Comparison of ENCODE assay signal across 14 mouse cellular contexts in genomic region chr7:118806631-118807411, GRCm38 (mm10). TPM values are rescaled to one million over a fixed set of nuclear protein-coding genes. Genes with fewer than 3 reads are reported as not detected.
DNase-seq lines count a peak whose midpoint lies in the region; ATAC-seq and TF ChIP-seq lines count a peak whose summit lies in the region.
"Had no signal": no experiment of that assay in that cellular context is flagged by ENCODE, and none has a peak within 500 bp of the region (broad histone marks: within the 10 kb centered on the region; RNA-seq: fewer than 3 reads in every experiment).

No protein-coding gene starts in this region.

- WGBS in kidney, postnatal 0 days: 67% methylated on average over 16 of the region's 16 CpGs
- WGBS in forebrain, postnatal 0 days: 46% methylated on average over 16 of the region's 16 CpGs
- WGBS in intestine, embryonic 16.5 days: 55% methylated on average over 16 of the region's 16 CpGs

- ATAC-seq in kidney, postnatal 0 days (replicated peaks; ENCODE audit: low FRiP score, low read depth): no peak
- ATAC-seq in forebrain, postnatal 0 days: peak; percentile 56
- no peak for ATAC-seq in intestine, embryonic 16.5 days
- ATAC-seq in inflammation-experienced regulatory T-cells, adult 6 months: no peak

- no peaks in the 10 kb centered on the region for H3K4me1 ChIP-seq in kidney, postnatal 0 days (replicated peaks; ENCODE audit: insufficient read depth, low read length)
- no peaks in the 10 kb centered on the region for H3K4me1 ChIP-seq in forebrain, postnatal 0 days (ENCODE audit: insufficient read depth)
- no peaks in the 10 kb centered on the region; the same call in 1 of the 2 replicates for H3K4me1 ChIP-seq in intestine, embryonic 16.5 days (ENCODE audit: control insufficient read depth, insufficient read depth, low read length)
- H3K4me1 ChIP-seq: hindbrain, embryonic 15.5 days; limb, embryonic 15.5 days had no signal

- DNase-seq in embryo, embryonic 10.5 days (ENCODE audit: low spot score): peak; percentile 10
- no peak for DNase-seq in embryo, embryonic 9.5 days (ENCODE audit: extremely low spot score)
- DNase-seq in kidney, postnatal 0 days (ENCODE audit: low spot score): no peak
- DNase-seq in kidney, adult 11 months: no peak
- DNase-seq in forebrain, postnatal 0 days: peak; percentile 33
- no peak for DNase-seq in adrenal gland, postnatal 4 days (ENCODE audit: low spot score in 2 of 2)
- DNase-seq: adrenal gland, adult 8-10 months; cerebellum, postnatal 10 days had no signal

- H3K36me3 ChIP-seq in kidney, postnatal 0 days (ENCODE audit: insufficient read depth, low read length): peaks cover 10% of the 10 kb centered on the region; the same call in 1 of the 2 replicates
- H3K36me3 ChIP-seq in forebrain, postnatal 0 days (ENCODE audit: insufficient read depth): peaks cover 64% of the 10 kb centered on the region
- peaks cover 3% of the 10 kb centered on the region; the same call in 1 of the 2 replicates for H3K36me3 ChIP-seq in intestine, embryonic 16.5 days (ENCODE audit: control insufficient read depth, insufficient read depth, low read length)

- TF ChIP-seq CTCF in kidney, postnatal 0 days (IDR thresholded peaks at IDR 0.05; ENCODE audit: low read depth): no peak
- TF ChIP-seq CTCF in forebrain, postnatal 0 days (IDR thresholded peaks at IDR 0.05; ENCODE audit: low read depth): no peak

- H3K9ac ChIP-seq in kidney, postnatal 0 days (ENCODE audit: low read depth, low read length): no peak overlapping the region
- no peak overlapping the region for H3K9ac ChIP-seq in forebrain, postnatal 0 days
- H3K9ac ChIP-seq in intestine, embryonic 16.5 days (ENCODE audit: low read depth, low read length): no peak overlapping the region
- H3K9ac ChIP-seq: hindbrain, embryonic 15.5 days; limb, embryonic 15.5 days had no signal

- H3K4me3 ChIP-seq in kidney, postnatal 0 days (replicated peaks; ENCODE audit: low read depth, low read length): no peak overlapping the region
- no peak overlapping the region for H3K4me3 ChIP-seq in forebrain, postnatal 0 days (ENCODE audit: low read depth, low read length)
- no peak overlapping the region for H3K4me3 ChIP-seq in intestine, embryonic 16.5 days (ENCODE audit: low read length)
- H3K4me3 ChIP-seq: erythroblast, embryonic 14.5 days; hindbrain, embryonic 15.5 days; limb, embryonic 15.5 days had no signal

- 0 out of 2 replicates have a peak overlapping the region, but pooled peaks have one; percentile 2 for H3K27ac ChIP-seq in kidney, postnatal 0 days
- H3K27ac ChIP-seq in forebrain, postnatal 0 days (ENCODE audit: low read depth, low read length): peak overlapping the region; percentile 42
- peak overlapping the region; percentile 28 for H3K27ac ChIP-seq in intestine, embryonic 16.5 days (ENCODE audit: low read length)
- H3K27ac ChIP-seq: limb, embryonic 15.5 days had no signal

- H3K4me2 ChIP-seq in kidney, postnatal 0 days (ENCODE audit: low read length): no peak overlapping the region
- H3K4me2 ChIP-seq in forebrain, postnatal 0 days (ENCODE audit: low read depth): no peak overlapping the region
- no peak overlapping the region for H3K4me2 ChIP-seq in intestine, embryonic 16.5 days (ENCODE audit: low read depth, low read length)
- H3K4me2 ChIP-seq: hindbrain, embryonic 15.5 days; limb, embryonic 15.5 days had no signal

- H3K9me3 ChIP-seq in kidney, postnatal 0 days (replicated peaks; ENCODE audit: low read length): no peaks in the 10 kb centered on the region
- H3K9me3 ChIP-seq in forebrain, postnatal 0 days (ENCODE audit: low read length): no peaks in the 10 kb centered on the region
- H3K9me3 ChIP-seq in intestine, embryonic 16.5 days (ENCODE audit: control insufficient read depth, low read length): no peaks in the 10 kb centered on the region
- H3K9me3 ChIP-seq: G1E; hindbrain, embryonic 15.5 days; limb, embryonic 15.5 days had no signal

- no peaks in the 10 kb centered on the region for H3K27me3 ChIP-seq in kidney, postnatal 0 days (ENCODE audit: insufficient read depth, low read length)
- H3K27me3 ChIP-seq in forebrain, postnatal 0 days (ENCODE audit: insufficient read depth, low read length): no peaks in the 10 kb centered on the region
- no peaks in the 10 kb centered on the region for H3K27me3 ChIP-seq in intestine, embryonic 16.5 days (replicated peaks; ENCODE audit: control insufficient read depth, insufficient read depth, low read length)
- H3K27me3 ChIP-seq: hindbrain, embryonic 15.5 days; limb, embryonic 15.5 days had no signal

RNA-seq across cellular contexts. Expression of gene Iqck, which starts 48.7 kb away (rescaled TPM):
- 2.5 and 2.9 TPM in 2 replicates for polyA plus RNA-seq in kidney, postnatal 0 days (2015; fragmentation: Nextera tagmentation; extraction: Ambion mirVana)
- total RNA-seq in forebrain, postnatal 0 days (2014; rRNA removed): 7.1 and 7.2 TPM in 2 replicates
- 4.6 and 6.2 TPM in 2 replicates for polyA plus RNA-seq in forebrain, postnatal 0 days (2015; fragmentation: Nextera tagmentation; extraction: Ambion mirVana)
- polyA plus RNA-seq in intestine, embryonic 16.5 days (2015; fragmentation: Nextera tagmentation; extraction: Ambion mirVana): 1.5 and 1.7 TPM in 2 replicates
- total RNA-seq in adrenal gland, postnatal 4 days (2021): 10 to 100 TPM; 17.3 to 18.2 TPM
- under 1 TPM in 1 of 3 experiments, not detected in 2; 0.55 TPM for polyA plus RNA-seq in inflammation-experienced regulatory T-cells, adult 6 months (2017; shearing (Covaris generic))

RNA-seq across cellular contexts. Expression of gene Knop1, which starts 49.2 kb away (rescaled TPM):
- polyA plus RNA-seq in kidney, postnatal 0 days (2015; fragmentation: Nextera tagmentation; extraction: Ambion mirVana): 101 TPM in 2 replicates
- 30.2 and 41.5 TPM in 2 replicates for total RNA-seq in forebrain, postnatal 0 days (2014; rRNA removed)
- polyA plus RNA-seq in forebrain, postnatal 0 days (2015; fragmentation: Nextera tagmentation; extraction: Ambion mirVana): 65.6 and 75.0 TPM in 2 replicates
- polyA plus RNA-seq in intestine, embryonic 16.5 days (2015; fragmentation: Nextera tagmentation; extraction: Ambion mirVana): 70.8 and 77.7 TPM in 2 replicates
- 10 to 100 TPM; 66.2 to 72.6 TPM for total RNA-seq in adrenal gland, postnatal 4 days (2021)
- polyA plus RNA-seq in inflammation-experienced regulatory T-cells, adult 6 months (2017; shearing (Covaris generic)): 10 to 100 TPM; 24.1 to 35.6 (median 31.8) TPM

Comparison
In these comparisons a context has a peak if more than half of its experiments do, and no peak if none do; other contexts are left out.
1. DNase-seq: peak in embryo, embryonic 10.5 days (single experiment) and forebrain, postnatal 0 days (single experiment); none in embryo, embryonic 9.5 days (single experiment), kidney, postnatal 0 days (single experiment), kidney, adult 11 months (single experiment) and adrenal gland, postnatal 4 days (0 of 2).
2. Peak in every context shown above with its lines, with median percentiles within 50 percentile points of each other: H3K27ac ChIP-seq.